Mouse (Mus musculus) liver, adult 2 months (tissue): Measurements from ENCODE around the gene Olfr315.
"Not testable (repeated sequence)": the region's sequence is repeated elsewhere in the genome, so short reads cannot be mapped to it uniquely, and the experiment has no call there.

ENCODE experiments used
- CTCF ChIP-seq: fragments of 200-500 bp; IDR thresholded peaks from 2 replicates; pipeline ENCODE4 v1.5.1; 2011; ENCODE audit warnings: low read depth, low read length, control low read depth
- POLR2A ChIP-seq: fragments of 200-500 bp; IDR thresholded peaks from 2 replicates; pipeline ENCODE4 v1.6.1; 2011; ENCODE audit warnings: low read length, control low read depth; ENCODE audit not compliant: insufficient read depth; ENCODE audit errors: extremely low read depth

GRCm38 (mm10) chr11:58828937-58829336 is 55.9 kb downstream of the Olfr315 start, which contains the start of gene Olfr312:
- not testable (repeated sequence) for TF ChIP-seq CTCF, POLR2A
